Mouse (Mus musculus): ENCODE data around the gene Gcn1l1.

Gene Gcn1l1

GRCm38 (mm10) chr5:115559237-115560101 lies 5.6 kb upstream of the Gcn1l1 start, which contains the start of gene Rplp0:
Gene Rplp0, plus strand, starts transcription at chr5:115559467.
- peak; percentile 100 for DNase-seq

- no peak for DNase-seq
Measured at GRCm38 (mm10) chr5:115560336-115560905, 4.6 kb upstream of the Gcn1l1 start.

DNA sequence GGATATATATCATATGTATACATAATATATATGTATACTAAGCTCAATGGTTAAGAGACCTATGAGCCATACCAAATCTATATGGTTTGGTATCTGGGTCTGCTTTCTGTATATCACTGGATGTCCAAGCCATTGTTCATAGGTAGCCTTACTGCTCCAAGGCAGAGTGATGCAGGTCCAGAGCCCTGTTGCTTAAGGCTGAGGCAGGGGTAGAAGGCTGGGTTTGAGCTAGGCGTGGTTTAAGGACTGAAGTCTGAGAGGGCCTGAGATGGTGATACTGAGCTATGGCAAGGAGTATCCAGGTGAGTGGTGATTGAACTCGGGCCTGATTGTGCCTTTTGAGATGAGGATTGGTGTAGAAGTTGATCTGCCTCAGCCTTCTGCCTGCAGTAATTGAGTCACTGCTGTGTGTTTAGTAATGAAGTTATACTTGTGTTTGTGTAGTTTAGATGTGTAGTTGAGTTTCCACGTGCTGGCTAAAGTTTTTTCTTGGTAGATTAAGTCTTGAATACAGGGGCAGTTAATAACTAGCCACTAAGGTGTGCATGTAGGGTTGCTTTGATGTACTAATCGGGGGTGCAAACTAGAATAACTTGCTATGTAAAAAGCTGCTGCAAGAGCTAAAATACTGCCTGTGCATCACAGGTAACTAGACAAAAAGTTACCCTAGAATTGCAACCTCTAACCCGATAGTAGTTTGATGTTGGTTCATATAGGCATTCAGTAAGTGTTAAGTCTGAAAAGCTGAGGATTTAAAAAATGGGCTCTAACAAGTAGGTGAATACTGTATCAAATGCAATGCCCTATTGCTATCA lies 1.1 kb upstream of the Gcn1l1 start:
- DNase-seq: no peak

GRCm38 (mm10) chr5:115565403-115565802 lies 349 bp downstream of the Gcn1l1 start:
- no peak for DNase-seq

DNA sequence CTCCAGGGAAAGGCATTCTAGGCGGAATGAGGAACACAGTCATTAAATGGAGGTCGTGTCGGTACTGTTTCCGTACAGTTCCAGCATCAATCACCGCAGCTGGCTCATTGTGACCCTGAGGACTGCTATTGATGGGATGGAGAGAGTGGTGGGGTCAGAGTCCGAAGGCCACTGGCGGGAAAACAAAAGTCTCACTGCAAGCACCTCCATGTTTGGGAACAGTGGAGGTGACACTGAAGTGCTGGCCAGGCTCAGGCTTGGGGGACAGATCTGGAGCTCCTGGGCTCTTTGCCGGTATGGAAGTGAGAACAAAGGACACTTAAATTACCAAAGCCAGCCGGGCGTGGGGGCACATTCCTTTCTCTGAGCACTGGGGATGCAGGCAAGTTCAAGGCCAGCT lies 3.6 kb downstream of the Gcn1l1 start:
- peak; percentile 43 to 66 for DNase-seq

- DNase-seq: peak in 1 of 2 experiments; percentile 42
Measured at GRCm38 (mm10) chr5:115569308-115569707, 4.3 kb downstream of the Gcn1l1 start.

DNA sequence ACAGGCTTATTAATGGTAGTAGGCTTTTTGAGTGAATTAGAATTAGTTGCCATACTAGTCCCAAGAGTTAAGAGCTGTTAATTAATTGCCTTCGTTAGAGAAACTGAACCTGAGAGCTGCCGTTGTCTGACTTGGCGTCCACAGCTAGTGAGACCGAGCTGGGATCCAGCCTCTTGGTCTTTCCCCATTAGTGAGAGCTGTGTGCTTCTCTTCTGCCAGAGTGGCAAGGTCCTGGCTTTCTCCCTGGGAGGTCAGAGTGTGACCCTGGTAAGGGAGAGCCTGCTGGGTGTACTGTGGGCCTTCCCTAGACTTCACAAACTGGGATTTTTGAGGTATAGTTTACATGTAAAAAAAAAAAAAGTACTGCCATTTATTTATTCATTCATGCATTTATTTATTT lies 4.7 kb downstream of the Gcn1l1 start:
- DNase-seq: peak; percentile 29 to 48

DNA sequence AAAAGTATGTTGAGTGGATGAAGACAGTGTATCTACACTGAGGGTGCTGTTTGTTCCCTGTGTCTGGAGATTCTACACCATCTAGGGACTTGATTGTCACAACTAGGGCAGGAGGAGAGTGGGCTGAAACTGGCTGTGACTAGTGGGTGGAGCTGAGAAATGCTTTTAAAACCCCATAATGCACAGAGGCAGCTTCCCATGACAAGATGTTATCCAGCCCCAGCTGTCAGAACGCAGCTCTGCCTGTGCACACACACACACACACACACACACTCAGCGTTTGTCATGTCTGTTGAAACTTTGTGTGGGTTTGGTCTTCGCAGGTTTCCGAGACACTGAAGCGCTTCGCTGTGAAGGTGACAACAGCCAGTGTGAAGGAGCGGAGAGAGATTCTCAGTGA lies 6.0 kb downstream of the Gcn1l1 start:
- DNase-seq: peak in 1 of 2 experiments; percentile 25

DNA sequence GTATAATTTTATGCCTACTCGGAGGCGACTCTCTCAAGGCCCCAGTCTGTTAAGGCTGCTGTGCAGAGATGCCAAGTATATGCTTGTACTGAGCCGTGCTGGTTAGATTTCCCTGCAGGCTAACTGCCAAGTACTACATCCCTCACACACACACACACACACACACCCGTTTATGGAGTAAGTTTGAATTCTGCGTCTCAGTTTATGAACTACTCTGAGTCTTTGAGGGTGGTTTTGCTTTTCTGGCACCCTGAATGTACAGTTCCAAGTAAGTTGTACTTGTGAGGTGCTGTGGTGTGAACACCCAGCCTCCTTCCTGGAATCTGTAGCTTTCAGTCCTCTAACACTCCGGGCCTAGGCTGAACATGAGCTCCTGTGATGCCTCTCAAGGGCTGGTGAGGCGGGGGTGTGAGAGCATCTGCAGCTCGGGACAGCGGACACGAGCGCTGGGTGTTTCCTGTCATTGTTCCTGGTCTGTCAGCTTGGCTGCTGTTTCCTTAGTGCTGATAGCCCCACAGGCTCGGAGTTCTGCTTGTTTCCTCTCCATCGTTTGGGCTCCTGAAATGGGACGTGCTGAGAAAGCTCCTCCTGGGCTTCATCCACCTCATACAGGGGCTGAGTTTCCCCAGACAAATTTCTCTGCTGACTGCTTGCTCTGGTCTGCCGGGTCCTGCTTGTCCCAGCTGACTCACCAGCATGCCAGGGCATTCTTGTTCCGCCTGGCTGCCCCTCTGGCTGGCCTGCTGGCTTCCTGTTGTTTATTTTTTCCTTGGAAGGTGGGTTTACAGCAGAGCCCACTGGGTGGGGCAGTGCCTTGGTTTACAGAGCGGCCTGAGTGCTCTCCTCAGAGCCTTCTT lies 7.9 kb downstream of the Gcn1l1 start:
- peak; percentile 77 to 89 for DNase-seq

- DNase-seq: peak; percentile 71 to 83
Measured at GRCm38 (mm10) chr5:115574992-115575391, 9.9 kb downstream of the Gcn1l1 start.

DNA sequence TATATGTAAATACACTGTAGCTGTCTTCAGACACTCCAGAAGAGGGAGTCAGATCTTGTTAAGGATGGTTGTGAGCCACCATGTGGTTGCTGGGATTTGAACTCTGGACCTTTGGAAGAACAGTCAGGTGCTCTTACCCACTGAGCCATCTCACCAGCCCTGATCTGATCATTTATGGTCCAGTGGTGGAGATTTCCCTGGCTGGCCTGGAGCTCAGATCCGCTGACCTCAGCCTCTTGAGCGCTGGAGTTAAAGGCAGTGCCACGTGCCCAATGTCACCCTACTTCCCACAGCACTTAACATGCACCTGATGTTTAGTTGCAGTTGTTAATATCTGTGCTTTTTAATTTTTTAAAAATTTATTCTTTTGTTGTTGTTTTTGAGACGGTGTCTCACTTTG lies 12.6 kb downstream of the Gcn1l1 start:
- DNase-seq: peak; percentile 30 to 68

- DNase-seq: no peak
Measured at GRCm38 (mm10) chr5:115578922-115579321, 13.9 kb downstream of the Gcn1l1 start.

- DNase-seq: no peak
Measured at GRCm38 (mm10) chr5:115579363-115579762, 14.3 kb downstream of the Gcn1l1 start.

- DNase-seq: no peak
Measured at GRCm38 (mm10) chr5:115580229-115581001, 15.4 kb downstream of the Gcn1l1 start.

DNA sequence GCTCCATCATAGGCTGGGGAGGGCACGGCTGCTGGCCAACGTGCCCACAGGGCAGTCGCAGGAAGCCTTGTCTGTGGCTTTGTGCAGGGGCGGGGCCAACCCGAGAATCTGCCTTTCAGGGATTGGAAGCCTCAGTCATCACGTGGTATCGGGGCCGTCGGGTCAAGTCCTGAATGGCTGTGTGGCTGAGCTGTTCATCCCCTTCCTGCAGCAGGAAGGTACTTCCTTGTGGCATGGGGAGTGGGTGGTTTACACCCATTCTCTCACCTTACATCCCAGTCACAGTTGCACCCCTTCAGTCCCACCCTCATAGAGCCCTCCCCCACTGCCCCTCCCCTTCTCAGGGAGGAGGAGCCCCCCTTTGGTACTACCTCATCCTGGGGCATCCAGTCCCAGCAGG lies 16.6 kb downstream of the Gcn1l1 start:
- DNase-seq: no peak

DNA sequence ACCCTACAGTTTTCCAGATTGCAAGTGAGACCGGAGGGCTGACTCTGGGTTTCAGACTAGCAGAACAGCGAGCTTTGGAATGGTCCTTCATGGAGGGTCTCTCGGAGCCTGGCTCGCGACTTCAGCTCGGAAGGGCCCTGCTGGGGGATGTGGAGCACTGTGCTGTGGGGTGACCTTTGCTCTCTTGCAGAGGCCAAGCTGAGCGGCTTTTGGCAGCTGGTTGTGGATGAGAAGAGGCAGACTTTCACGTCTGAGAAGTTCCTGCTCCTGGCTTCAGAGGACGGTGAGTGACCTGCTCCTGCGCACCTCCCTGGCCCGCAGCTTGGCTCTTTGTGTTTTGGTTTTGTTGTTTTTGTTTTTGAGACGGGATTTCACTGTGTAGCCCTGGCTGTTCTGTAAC lies 20.6 kb downstream of the Gcn1l1 start:
- peak; percentile 67 to 84 for DNase-seq

DNA sequence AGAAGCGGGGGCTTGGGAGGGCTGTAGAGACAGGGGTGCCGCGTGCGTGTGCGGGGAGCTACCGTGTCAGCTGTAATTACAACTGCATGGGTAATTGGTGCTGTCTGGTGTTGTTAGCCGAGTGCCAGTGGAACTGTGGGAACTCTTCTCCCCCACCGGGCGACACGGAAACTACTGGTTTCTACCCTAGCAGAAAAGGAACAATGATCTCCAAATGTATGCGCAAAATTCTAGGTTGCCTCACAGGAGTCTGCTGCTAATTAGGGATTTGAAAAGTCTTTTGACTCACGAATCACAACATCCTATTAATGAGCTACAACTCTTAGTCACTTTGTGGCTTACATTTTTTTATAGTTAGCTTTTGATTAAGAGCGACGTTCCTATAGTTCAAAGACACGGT lies 21.1 kb downstream of the Gcn1l1 start:
- no peak for DNase-seq

- no peak for DNase-seq
Measured at GRCm38 (mm10) chr5:115586780-115587179, 21.7 kb downstream of the Gcn1l1 start.

GRCm38 (mm10) chr5:115591028-115591427 lies 26.0 kb downstream of the Gcn1l1 start:
- DNase-seq: peak; percentile 46 to 51

DNA sequence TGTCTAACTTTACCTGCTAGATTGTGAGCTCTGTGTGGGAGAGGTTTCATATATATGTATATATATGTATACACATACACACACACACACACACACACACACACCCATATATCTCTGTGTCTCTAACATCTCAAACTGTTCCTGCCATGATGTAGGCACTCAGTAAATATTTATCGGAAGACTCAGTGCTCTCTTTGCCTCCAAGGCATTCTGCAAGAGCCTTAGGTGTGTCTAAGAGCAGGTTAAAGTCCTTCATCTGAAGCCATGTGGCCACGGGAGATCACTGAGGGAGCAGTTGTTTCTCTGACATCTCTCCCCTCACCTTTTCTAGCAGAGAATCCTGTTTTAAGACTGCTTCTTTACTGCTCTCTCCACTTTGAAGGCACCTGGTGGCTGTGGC lies 26.5 kb downstream of the Gcn1l1 start:
- no peak for DNase-seq

GRCm38 (mm10) chr5:115603561-115603960 lies 38.5 kb downstream of the Gcn1l1 start:
- DNase-seq: no peak

DNA sequence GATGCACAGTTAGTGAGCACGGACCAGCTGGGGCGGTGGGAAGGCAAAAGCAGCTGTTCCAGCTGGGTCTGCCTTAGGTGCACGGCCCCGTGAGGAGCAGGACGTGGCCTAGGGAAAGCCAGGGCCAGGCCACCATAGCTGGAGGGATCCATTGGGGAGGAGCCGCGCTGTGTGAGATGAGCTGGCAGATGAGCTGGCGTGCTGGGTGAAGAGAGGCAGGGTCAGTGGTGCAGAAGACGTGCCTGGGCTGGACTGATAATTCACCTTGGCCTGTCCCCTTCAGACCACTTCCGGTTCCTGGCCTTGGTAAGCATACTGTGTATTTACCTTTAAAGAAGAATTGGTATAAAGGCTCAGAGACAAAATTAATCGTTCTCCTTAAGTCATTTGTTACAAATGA lies 46.5 kb downstream of the Gcn1l1 start:
- DNase-seq: no peak
